Mouse (Mus musculus) frontal cortex, postnatal 14 days (tissue): ENCODE measurements around the gene Ptprj.
"Not testable (repeated sequence)": the region's sequence is repeated elsewhere in the genome, so short reads cannot be mapped to it uniquely, and the experiment has no call there.

Experiments
- DNase-seq, 2 experiments: peaks; one replicate each; pipeline ENCODE4 v3.0.0; 2022; ENCODE audit warnings: low spot score in 2 of 2

Ptprj gene

DNA sequence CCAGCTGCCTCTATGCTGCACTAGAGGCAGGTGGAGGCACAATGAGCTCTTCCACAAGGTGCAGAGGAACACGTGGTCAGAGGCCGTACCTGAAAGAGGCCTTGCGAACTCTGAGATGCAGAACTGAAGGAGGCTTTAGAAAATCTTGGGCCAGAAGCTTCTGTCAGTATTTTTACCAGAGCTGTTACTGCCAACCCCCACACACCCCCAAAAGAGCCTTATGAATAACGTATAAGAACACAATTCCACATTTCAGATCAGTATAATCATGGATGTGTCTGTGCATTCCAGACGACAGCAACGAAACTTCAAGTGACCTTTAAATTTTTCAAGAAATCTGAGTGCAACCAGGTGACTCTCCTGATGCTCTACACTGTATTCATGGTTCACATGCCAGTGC lies 98.9 kb downstream of the Ptprj start:
- DNase-seq: no peak

DNA sequence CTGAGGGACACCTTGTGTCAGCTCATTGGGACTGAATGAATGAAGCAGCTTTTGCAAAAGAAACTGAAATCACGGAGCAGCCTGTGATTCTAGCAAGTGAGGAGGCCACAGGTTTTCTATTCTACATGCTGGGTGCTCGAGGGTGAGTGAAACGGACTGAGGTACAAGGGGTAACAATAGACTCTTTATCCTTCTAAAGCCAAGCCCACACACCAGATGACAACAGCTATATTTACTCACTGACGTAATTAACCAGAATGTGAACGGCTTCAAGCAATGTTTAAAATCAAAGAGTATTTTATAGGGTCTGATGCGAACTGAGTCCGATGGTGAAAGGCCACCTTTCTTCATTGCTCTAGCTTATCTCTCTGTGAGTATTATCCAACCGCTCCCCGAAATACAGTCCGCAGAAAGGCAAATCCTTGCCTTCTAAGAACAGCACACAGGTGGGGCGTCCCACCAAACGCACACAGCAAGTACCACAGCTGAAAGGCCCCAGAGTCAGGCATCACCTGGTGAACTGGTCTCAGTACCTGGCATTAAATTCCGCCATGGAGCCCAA lies 99.6 kb downstream of the Ptprj start:
- DNase-seq: no peak

DNA sequence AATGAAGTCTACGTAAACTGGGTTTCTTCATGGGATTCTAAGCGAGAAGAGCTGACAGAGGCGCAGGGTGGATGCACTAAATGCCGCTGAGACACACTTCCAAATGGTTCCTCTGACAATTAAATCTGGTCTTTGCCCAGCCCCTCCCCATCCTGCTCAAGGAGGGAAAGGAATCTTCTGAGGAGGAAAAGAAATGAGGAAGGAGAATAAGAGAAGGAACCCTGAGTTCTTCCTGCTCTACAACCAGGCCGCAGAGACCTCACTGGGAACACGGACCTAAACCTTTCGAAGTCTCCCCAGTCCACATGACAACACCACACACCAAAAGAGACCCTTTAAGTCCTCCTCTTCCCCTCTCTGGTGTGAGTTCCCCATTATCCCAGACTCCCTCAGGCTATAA lies 101.9 kb downstream of the Ptprj start:
- no peak for DNase-seq

DNA sequence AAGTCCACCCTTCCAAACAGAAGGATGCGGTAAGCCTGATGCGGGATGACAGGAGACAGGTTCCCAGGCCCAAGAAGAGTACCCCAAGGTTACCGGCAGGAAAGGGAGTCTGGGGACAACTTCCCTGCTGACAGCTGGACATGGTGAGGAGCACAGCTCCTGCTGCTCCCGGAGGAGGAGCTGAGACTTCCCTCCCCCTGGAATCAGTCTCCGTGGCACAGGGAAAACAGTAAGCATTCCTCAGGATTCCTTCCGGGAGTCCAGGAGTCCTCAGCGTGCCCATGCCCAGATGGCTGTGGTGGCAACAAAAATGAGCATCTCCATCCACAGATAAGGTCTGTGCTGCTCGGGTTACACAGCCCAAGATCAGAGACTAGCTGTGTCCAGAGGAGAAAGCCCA lies 102.8 kb downstream of the Ptprj start:
- DNase-seq: no peak

DNA sequence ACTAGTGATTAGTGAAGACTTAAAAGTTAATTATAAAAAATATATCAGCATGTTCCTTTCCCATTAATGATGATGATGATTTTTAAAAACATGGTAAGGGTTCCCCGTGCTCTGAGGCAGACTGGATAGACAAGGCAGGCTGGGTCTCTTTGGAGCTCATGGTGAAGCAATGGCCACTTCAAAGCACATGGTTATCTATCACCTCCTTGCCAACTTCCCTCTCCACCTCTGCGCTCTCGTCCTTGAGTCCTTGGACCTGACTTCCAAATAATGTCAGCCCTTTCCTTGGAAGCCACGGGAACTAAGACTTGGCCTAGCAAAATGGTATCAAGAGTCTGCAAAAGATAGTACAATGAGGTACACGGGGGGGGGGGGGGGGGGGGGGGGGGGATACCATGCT lies 103.7 kb downstream of the Ptprj start:
- no peak for DNase-seq

DNA sequence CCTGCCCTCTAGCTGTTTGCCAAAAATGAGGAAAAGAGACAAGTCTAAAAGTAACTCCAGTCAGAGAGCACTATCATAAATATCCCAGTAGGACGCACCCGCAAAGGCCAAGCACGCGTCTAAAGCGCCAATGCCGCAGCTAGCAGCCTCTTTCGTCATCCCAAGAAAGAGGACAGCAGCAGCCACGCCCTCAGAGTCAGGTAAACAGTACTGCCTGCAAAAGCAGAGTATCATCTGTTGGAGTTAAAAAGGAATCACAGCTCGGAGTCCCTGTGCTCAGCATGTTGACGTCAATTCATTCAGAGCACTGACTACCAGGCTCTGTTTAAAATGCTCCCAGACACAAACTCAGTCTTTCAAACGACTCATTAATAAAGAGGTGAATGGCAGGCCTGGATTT lies 104.1 kb downstream of the Ptprj start:
- DNase-seq: no peak

DNA sequence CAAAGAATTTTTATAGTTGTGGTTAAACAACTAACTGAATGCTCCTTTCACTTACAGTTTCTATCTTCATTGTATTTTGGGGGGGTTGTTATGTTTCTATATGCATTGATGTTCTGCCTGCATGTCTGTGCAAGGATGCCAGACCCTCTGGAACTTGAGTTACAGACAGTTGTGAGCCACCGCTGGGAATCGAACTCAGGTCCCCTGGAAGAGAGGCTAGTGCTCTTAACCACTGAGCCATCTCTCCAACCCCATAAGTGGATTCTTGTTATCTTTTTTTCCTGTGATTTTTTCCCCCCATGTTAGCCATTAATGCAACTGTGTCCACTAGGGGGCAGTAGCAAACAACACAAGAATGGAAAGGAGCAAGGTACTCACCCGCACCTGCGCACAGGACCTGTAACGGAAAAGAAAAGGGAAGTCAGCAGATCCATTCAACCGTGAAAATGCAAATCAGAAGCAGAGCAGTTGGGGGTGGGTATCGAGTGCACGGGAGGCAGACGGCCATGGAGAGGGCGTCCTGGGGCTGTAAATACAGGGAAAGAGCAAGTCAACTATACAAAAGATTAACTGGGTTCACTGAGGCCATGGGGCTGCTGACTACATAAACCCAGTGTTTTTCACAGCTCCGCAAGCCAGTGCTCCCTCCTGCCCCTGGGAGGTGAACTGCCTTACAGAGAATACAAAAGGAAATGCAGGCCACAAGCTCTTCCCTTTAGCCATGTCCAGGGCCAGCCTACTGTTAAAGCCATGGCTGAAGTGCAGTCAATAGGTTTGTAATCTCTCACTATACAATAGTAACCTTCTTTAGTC lies 105.6 kb downstream of the Ptprj start:
- peak; percentile 61 to 73 for DNase-seq

DNA sequence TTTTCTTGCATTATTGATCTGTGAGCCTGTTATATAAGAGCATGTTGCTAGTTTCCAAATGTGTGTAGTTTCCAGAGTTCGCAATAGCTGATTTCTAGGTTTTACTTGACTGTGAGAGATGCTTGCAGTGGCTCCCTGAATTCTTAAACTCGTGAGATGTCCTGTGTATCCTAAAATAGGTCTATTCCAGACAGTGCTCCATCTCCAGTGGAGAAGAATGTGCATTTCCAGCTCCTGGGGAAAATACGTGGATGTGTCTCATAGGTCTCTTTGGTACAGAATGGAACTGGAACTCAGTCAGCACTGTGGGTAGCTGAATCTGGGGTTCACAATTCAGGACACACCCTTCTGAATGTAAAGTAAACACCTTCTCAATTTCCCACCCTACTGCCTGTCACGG lies 107.7 kb downstream of the Ptprj start:
- DNase-seq: no peak

DNA sequence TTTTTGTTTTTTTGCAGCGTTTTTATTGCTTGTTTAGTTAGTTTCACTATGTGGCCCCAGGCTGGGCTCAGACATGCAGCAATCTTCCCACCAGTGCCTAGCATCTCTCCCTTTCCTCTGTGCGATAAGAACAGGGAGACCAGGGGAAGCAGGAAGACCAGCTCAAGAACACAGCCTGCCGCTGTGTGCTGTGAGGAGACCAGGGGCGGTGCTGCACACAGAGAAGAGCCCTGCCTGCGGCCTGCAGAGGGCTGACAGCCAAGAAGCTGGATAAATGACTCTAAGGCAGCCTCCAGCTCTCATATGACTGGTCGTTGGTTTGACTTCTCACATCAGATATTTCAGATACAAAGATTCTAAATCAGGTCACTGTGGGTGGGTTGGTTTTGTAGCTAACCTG lies 110.3 kb downstream of the Ptprj start:
- no peak for DNase-seq

DNA sequence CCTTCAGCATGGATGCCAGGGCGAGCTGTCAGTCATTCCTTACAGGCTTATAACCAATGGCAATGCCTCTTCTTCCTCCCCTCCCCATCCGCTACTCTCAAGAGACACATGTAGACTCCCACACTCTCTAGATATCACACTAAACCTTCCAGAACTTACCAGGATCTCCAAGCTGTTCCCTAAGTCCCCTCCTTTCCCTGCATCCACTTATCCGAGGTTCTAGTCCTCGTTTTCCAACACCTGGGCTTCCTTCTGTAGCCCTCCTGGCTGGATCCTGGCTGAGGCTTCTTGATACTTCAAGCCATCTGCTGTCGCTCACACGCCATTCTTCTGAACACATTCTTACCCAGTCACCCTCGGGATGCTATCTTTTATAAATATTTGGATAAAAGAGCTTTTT lies 114.0 kb downstream of the Ptprj start:
- DNase-seq: no peak

DNA sequence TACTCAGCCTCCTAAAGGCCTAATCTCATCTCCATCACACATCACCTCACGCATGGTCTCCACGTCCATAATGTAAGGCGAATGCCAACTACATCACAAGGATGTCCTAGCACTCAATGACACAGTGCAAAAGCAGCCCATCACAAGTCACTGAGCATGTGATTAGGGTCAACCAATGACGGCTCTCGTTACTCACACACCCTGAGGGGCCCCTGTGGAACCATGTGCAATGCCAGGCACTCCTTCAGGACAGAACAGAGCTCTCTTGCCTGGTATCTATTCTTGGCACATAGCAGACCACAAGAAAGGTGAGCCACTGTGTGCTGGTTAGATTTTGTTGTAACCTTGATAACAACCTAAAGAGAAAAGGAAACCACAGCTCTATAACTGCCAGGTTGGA lies 116.7 kb downstream of the Ptprj start:
- DNase-seq: no peak

DNA sequence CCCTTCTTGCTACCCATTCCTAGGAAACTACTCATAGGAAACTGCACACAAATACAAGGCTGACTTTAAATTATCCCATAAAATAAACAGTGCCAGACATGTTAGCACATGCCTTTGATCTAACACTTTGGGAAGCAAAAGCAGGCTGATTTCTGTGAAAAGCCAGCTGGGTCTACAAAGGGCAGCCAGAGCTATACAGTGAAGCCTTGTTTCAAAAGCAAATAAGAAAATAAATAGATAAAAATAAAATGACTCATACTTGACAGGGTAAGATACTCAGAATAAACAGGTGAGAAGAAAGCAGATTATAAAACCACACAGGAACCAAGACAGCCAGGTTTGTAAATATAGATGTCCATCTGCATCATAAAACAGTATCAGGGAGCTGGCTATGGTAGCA lies 118.2 kb downstream of the Ptprj start:
- DNase-seq: no peak

DNA sequence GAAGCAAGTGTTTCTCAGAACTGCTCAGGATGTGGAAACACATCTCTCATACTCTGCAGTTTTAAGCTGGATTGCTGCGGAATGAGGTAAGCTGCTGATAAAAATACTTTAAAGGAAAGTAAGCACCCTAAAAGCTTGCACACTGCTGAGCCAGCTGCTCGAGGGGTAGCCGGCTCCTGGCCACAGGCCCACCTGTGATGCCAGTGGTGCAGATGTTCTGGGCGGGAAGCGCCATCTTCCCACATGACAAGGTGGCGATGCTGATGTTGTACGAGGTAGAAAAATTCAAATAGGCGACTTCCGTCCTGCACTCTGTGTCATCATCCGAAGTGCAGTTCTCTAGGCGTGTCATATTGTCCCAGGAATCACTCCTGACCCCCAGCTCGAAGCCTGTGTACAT lies 122.5 kb downstream of the Ptprj start:
- DNase-seq: no peak

DNA sequence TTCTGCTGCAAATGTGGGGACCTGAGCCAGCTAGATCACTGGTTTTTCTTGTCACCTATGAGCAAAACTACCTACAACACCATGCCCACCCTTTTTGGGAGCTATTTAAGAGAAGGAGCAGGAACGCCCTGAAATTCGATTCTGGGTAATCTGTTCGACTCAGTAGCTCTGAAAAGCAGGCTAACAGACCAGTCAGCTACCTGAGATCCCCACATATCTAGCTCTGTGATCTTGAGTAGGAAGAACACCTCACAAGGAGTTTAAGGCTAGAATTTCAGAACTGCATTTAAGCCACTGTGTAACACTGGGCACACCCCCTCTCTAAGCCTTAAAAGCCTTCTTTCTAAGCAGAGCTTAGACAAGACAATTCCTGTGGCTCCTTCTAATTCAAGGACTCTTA lies 128.1 kb downstream of the Ptprj start:
- no peak for DNase-seq

DNA sequence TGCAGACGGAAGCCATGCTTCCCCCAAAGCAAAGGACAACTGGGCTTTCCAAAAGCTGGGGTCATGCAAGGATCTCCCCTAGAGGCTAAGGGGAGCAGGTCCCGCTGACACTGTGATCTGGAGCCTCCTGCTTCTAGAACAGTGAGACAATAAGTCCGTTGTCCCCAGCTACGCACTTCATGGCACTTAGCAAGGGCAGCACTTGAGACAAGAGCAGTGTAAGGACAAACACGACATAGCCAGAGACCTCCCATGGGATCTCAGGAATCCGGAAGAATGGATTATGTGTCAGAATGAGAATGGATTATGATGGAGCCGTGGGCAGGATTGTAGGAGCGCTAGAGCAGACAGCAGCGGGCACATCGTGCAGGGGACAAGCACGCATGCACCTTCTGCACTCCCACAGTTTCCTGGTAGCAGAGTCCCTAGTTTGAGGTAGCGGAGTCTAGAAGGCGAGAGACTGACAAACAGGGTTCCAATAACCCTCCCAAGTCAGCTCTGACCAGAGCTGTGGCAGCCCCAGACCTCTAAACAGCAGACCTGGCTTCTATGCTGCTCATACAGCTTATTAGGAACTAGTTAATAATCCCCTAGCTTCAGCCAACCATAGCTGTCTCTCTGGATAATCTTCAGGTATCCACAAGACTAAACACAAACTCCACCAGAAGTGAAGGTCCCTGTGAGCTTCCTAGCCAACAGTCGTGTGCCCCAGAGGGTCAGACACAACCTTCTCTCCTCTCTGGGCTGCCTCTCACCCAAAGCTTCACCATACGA lies 131.3 kb downstream of the Ptprj start:
- no peak for DNase-seq

DNA sequence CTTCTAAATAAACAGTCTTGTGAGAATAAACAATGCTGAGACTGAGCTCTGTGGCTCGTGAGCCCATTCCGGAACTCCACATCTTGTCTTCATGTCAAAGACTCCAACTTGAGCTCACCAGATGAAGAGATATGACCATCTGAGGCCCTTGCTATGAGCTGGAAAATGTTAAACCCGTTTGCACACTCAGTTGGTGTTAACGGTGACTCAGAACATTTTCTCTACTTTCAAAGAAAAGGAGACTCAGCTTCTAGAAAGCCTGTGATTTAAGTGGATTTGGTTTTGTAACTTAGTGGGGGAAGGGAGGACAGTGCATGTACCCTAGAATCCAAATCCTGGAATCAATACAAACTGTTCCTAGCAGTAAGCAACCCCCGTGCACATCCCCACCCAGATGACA lies 136.6 kb downstream of the Ptprj start:
- DNase-seq: no peak

DNA sequence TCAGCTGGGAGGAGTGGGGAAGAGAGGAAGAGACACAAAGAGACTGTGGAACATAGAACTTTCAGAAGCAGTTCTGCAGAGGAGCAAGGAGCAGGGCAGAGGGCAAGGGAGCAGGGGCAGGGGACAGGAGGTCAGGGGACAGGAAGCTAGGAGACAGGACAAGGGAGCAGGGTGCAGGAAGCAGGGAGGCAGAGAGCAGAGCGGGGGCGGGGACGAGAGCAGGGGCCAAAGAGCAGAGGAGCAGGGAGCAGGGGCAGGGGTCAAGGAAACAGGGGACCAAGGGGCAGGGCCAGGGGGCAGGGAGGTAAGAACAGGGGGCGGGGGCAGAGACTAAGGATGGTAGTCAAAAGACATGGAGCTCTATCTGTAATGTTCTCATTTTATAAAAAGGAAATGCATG lies 138.6 kb downstream of the Ptprj start:
- DNase-seq: not testable (repeated sequence)

DNA sequence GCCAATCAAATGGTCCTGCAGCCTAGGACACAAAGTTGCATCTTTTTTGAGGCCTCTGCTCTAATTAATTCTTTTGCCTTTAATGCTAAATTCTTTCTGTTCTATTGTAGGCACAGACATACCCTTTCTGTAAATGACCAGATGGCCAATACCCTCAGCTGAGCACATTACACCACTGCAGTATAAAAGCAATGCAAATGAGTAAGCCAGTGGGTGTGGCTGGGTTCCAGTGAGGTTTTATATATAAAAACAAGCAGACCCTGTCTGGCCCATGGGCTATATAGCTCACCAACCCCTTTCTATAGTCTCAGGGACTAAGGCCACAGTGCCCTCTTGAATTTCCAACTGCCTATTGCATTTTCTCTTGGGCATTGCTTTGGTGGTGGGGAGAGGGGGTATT lies 140.3 kb downstream of the Ptprj start:
- not testable (repeated sequence) for DNase-seq

DNA sequence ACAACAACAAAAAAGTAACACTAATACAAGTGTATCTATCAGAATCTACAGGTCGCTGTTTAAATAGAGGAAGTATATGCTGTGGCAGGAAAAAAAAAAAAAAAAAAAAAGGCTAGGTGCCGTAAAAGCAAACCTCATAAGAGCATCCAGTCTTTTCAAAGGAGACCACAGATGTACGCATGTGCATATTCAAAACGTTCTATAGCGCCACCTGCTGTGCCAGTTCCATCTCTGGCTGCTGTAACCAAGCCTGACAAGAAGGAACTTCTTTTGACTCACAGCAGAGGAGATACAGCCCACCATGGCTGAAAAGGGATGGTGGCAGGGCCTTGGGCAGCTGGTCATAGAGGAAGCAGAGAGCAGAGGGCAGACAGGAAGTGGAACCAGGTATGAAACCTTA lies 143.0 kb downstream of the Ptprj start:
- DNase-seq: not testable (repeated sequence)

DNA sequence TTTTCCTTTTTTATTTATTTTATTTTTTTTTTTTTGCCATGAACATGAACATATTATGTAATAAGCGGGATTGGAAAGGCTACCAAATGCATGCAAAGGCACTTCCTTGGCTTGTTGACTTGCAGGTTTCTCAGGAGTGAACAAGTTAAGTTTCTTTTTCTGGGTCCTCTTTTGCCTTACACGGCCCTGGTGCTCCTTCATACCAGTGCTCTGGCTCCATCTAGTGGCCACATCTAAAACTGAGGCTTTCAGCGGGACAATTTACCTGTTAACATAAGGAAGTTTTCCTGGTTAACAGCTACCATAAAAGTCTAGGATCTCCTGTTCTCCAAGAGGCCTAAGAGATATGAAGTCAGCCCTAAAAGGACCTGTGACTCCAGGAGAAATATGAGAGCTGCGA lies 150.7 kb downstream of the Ptprj start:
- DNase-seq: not testable (repeated sequence)

DNA sequence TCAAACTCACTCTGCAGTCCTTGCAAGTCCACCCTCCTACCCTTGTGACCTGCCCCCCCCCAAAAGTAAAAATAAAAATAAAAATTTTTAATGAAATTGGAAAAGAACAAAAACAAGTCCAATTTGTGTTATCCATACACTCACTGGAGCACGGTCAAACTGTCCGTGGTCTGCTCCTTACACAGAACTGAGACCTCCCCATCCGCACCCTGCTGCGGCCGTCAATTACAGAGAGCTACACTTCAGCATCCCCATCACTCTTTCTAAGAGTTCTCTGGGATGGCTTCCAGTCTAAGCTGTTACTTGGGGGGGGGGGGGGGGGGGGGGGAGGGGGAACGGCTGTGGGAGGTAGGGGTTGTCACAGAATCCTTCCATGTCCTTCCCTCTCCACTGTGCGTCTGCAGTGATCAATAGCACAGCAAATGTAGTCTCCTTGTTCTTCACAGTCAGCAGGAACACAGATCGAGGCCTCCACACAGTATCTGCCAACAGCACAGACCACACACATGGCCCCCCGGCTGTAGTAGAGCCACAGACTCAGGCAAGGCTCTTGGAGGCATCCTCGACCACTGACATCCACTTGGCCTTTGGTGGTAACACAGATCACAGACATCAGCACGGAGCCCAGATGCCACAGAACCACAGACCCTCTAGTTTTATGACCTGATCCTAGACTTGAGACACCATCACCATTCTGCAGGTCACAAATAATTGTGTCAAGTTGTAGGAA lies 151.3 kb downstream of the Ptprj start:
- DNase-seq: not testable (repeated sequence)

DNA sequence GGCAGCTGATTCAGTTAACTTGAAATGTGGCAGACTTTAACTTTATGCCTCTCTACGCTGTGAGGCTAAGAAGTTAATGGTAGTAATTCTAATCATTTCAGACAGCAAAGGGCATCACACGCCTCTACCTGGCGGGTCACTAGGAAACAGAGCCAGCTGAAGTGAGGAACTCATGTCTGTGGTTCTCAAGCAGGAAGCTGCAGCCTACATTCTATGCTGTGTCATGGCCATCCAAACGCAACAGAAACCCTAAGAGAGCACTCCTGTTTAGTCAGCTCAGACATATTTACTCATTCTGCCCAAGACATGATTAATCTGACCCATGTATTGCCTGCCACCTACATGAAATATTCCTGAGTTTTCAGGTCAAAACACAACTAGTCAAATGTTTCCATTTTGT lies 155.5 kb downstream of the Ptprj start:
- not testable (repeated sequence) for DNase-seq
